Mouse (Mus musculus): ENCODE measurements around the gene Card14. TPM values are rescaled to one million over a fixed set of nuclear protein-coding genes. Genes with fewer than 3 reads are reported as not detected.

Gene Card14
- total and polyA plus RNA-seq, 3 experiments, result 0.16 to 1.1 TPM; not detected in 1

Other genes starting within 250 kb of the Card14 start
- 30.6 and 40.4 TPM in 2 replicates for gene Cbx4, start 221.5 kb upstream of the Card14 start, total RNA-seq (2012; rRNA removed)
- gene Cbx4, start 221.5 kb upstream of the Card14 start, total RNA-seq (2014; rRNA removed), result 11.4 and 15.0 TPM in 2 replicates
- gene Cbx4, start 221.5 kb upstream of the Card14 start, polyA plus RNA-seq (2012; ENCODE audit: insufficient read length, low read depth), result 26.0 and 29.8 TPM in 2 replicates
- gene Tbc1d16, start 79.3 kb upstream of the Card14 start, total RNA-seq (2012; rRNA removed), result 9.4 and 15.9 TPM in 2 replicates
- 0.65 and 0.79 TPM in 2 replicates for gene Tbc1d16, start 79.3 kb upstream of the Card14 start, total RNA-seq (2014; rRNA removed)
- gene Tbc1d16, start 79.3 kb upstream of the Card14 start, polyA plus RNA-seq (2012; ENCODE audit: insufficient read length, low read depth), result 2.4 and 2.7 TPM in 2 replicates
- 0.80 and 1.3 TPM in 2 replicates for gene Ccdc40, start 79.2 kb upstream of the Card14 start, total RNA-seq (2012; rRNA removed)
- gene Ccdc40, start 79.2 kb upstream of the Card14 start, total RNA-seq (2014; rRNA removed), result 0.82 and 0.97 TPM in 2 replicates
- 1.2 and 1.4 TPM in 2 replicates for gene Ccdc40, start 79.2 kb upstream of the Card14 start, polyA plus RNA-seq (2012; ENCODE audit: insufficient read length, low read depth)
- gene Gaa, start 39.9 kb upstream of the Card14 start, total RNA-seq (2012; rRNA removed), result 80.8 and 105 TPM in 2 replicates
- 19.6 and 19.8 TPM in 2 replicates for gene Gaa, start 39.9 kb upstream of the Card14 start, total RNA-seq (2014; rRNA removed)
- gene Gaa, start 39.9 kb upstream of the Card14 start, polyA plus RNA-seq (2012; ENCODE audit: insufficient read length, low read depth), result 91.0 and 93.2 TPM in 2 replicates
- gene Eif4a3, start 7.7 kb upstream of the Card14 start, total RNA-seq (2012; rRNA removed), result 402 and 538 TPM in 2 replicates
- 400 and 449 TPM in 2 replicates for gene Eif4a3, start 7.7 kb upstream of the Card14 start, total RNA-seq (2014; rRNA removed)
- 554 and 605 TPM in 2 replicates for gene Eif4a3, start 7.7 kb upstream of the Card14 start, polyA plus RNA-seq (2012; ENCODE audit: insufficient read length, low read depth)
- 9.6 and 10.6 TPM in 2 replicates for gene Sgsh, start 47.8 kb downstream of the Card14 start, total RNA-seq (2012; rRNA removed)
- 3.2 and 3.9 TPM in 2 replicates for gene Sgsh, start 47.8 kb downstream of the Card14 start, total RNA-seq (2014; rRNA removed)
- gene Sgsh, start 47.8 kb downstream of the Card14 start, polyA plus RNA-seq (2012; ENCODE audit: insufficient read length, low read depth), result 5.9 and 12.2 TPM in 2 replicates
- gene Slc26a11, start 47.8 kb downstream of the Card14 start, total RNA-seq (2012; rRNA removed), result 2.7 and 3.3 TPM in 2 replicates
- gene Slc26a11, start 47.8 kb downstream of the Card14 start, total RNA-seq (2014; rRNA removed), result 1.4 and 1.9 TPM in 2 replicates
- 1.6 and 2.6 TPM in 2 replicates for gene Slc26a11, start 47.8 kb downstream of the Card14 start, polyA plus RNA-seq (2012; ENCODE audit: insufficient read length, low read depth)
- 12.4 and 23.2 TPM in 2 replicates for gene Rnf213, start 85.3 kb downstream of the Card14 start, total RNA-seq (2012; rRNA removed)
- 3.6 and 4.2 TPM in 2 replicates for gene Rnf213, start 85.3 kb downstream of the Card14 start, total RNA-seq (2014; rRNA removed)
- gene Rnf213, start 85.3 kb downstream of the Card14 start, polyA plus RNA-seq (2012; ENCODE audit: insufficient read length, low read depth), result 8.2 and 11.2 TPM in 2 replicates
- gene Endov, start 183.6 kb downstream of the Card14 start, total RNA-seq (2012; rRNA removed), result 13.3 and 18.5 TPM in 2 replicates
- 13.0 and 13.5 TPM in 2 replicates for gene Endov, start 183.6 kb downstream of the Card14 start, total RNA-seq (2014; rRNA removed)
- 12.0 and 13.3 TPM in 2 replicates for gene Endov, start 183.6 kb downstream of the Card14 start, polyA plus RNA-seq (2012; ENCODE audit: insufficient read length, low read depth)
- gene Nptx1, start 240.0 kb downstream of the Card14 start, total RNA-seq (2012; rRNA removed), result under 0.01 TPM in 1 of 2 replicates, not detected in the other
- not detected in 2 replicates for gene Nptx1, start 240.0 kb downstream of the Card14 start, total RNA-seq (2014; rRNA removed)
- gene Nptx1, start 240.0 kb downstream of the Card14 start, polyA plus RNA-seq (2012; ENCODE audit: insufficient read length, low read depth), result not detected in 2 replicates

All from CH12.LX (cell line).